Mouse (Mus musculus) heart, embryonic 11.5 days (tissue): ENCODE data around the gene Olfr288. TPM values are rescaled to one million over a fixed set of nuclear protein-coding genes. Genes with fewer than 3 reads are reported as not detected.
A peak's percentile ranks its signal among the peaks of the same experiment; 100 is the strongest.

Experiments
- ATAC-seq: fragments of 200-750 bp; cut with Nextera tagmentation; replicated peaks from 2 replicates; pipeline ENCODE4 v1.8.0; 2017; ENCODE audit warnings: moderate library complexity; ENCODE audit not compliant: insufficient number of reproducible peaks, low FRiP score, low TSS enrichment
- H3K27ac ChIP-seq: fragments of 300-500 bp; sonication (generic); 2 replicates; pipeline ENCODE4 v1.5.1; 2014; ENCODE audit warnings: mild to moderate bottlenecking, low read depth, low read length
- H3K27me3 ChIP-seq: fragments of 300-500 bp; sonication (generic); 2 replicates; pipeline ENCODE4 v1.6.1; 2014; ENCODE audit warnings: mild to moderate bottlenecking, low read length, mixed read lengths; ENCODE audit not compliant: control insufficient read depth, insufficient read depth
- H3K36me3 ChIP-seq: fragments of 300-500 bp; sonication (generic); 2 replicates; pipeline ENCODE4 v1.6.1; 2014; ENCODE audit warnings: mild to moderate bottlenecking, low read length, moderate library complexity, mixed read lengths; ENCODE audit not compliant: control insufficient read depth, insufficient read depth
- H3K4me1 ChIP-seq: fragments of 300-500 bp; sonication (generic); 2 replicates; pipeline ENCODE4 v1.6.1; 2014; ENCODE audit warnings: low read length; ENCODE audit not compliant: control insufficient read depth, insufficient read depth
- H3K4me2 ChIP-seq: fragments of 300-500 bp; sonication (generic); 2 replicates; pipeline ENCODE4 v1.6.1; 2014; ENCODE audit warnings: mild to moderate bottlenecking, moderate library complexity
- H3K4me3 ChIP-seq: fragments of 300-500 bp; sonication (generic); 2 replicates; pipeline ENCODE4 v1.5.1; 2014; ENCODE audit warnings: low read depth, low read length
- H3K9ac ChIP-seq: fragments of 300-500 bp; sonication (generic); 2 replicates; pipeline ENCODE4 v1.6.1; 2014; ENCODE audit warnings: mild to moderate bottlenecking, low read depth, low read length, moderate library complexity
- H3K9me3 ChIP-seq: fragments of 300-500 bp; sonication (generic); replicated peaks from 2 replicates; pipeline ENCODE4 v1.6.1; 2016; ENCODE audit warnings: low read length; ENCODE audit not compliant: control insufficient read depth
- WGBS: fragments of 180-500 bp; shearing (Covaris S2); extraction: QIAGEN DNeasy Blood & Tissue Kit; methylation state at CpG from one replicate; pipeline ENCODE4 v1.1.7; 2014; ENCODE audit not compliant: insufficient replicate concordance; 5-methylcytosine and 5-hydroxymethylcytosine counted together
- polyA plus RNA-seq: library from polyadenylated mRNA; unstranded; fragments of >200 nt; fragmentation: Nextera tagmentation; extraction: Ambion mirVana; gene quantifications from 2 replicates; pipeline ENCODE4 v1.2.1, GENCODE M21; 2014

Olfr288 gene
- polyA plus RNA-seq, 1 experiment from 2014 or later = not detected

- H3K4me2 ChIP-seq = peak overlapping the region; percentile 79
- H3K4me3 ChIP-seq = peak overlapping the region; percentile 88
- WGBS = 2% methylated on average over 38 of the region's 38 CpGs
- no peaks in the 10 kb centered on the region for H3K27me3 ChIP-seq
- H3K9ac ChIP-seq = peak overlapping the region; percentile 91
- H3K36me3 ChIP-seq = peaks cover 4% of the 10 kb centered on the region
- no peaks in the 10 kb centered on the region for H3K9me3 ChIP-seq
- peak overlapping the region; percentile 82 for H3K27ac ChIP-seq
- H3K4me1 ChIP-seq = peaks cover 12% of the 10 kb centered on the region
- peak; percentile 94 for ATAC-seq
Measured at GRCm38 (mm10) chr15:98145559-98146181, 49.7 kb downstream of the Olfr288 start.

GRCm38 (mm10) chr15:98144861-98145507 lies 50.4 kb downstream of the Olfr288 start:
- ATAC-seq = peak; percentile 65
- Histone ChIP-seq H3K27me3 (no peaks in the 10 kb centered on the region), H3K27ac (peak overlapping the region; percentile 82), H3K4me3 (peak overlapping the region; percentile 88), H3K9ac (peak overlapping the region; percentile 91), H3K36me3 (peaks cover 8% of the 10 kb centered on the region), H3K4me1 (peaks cover 12% of the 10 kb centered on the region), H3K4me2 (peak overlapping the region; percentile 79), H3K9me3 (no peaks in the 10 kb centered on the region)
- 1% methylated on average over 34 of the region's 36 CpGs for WGBS

- 84% methylated on average over 10 of the region's 10 CpGs for WGBS
- no peak overlapping the region for H3K27ac ChIP-seq
- no peaks in the 10 kb centered on the region for H3K9me3 ChIP-seq
- ATAC-seq = no peak
- no peak overlapping the region for H3K9ac ChIP-seq
- H3K27me3 ChIP-seq = no peaks in the 10 kb centered on the region
- peaks cover 12% of the 10 kb centered on the region for H3K36me3 ChIP-seq
- no peak overlapping the region for H3K4me2 ChIP-seq
- no peak overlapping the region for H3K4me3 ChIP-seq
- peaks cover 8% of the 10 kb centered on the region for H3K4me1 ChIP-seq
Measured at GRCm38 (mm10) chr15:98142515-98142914, 52.8 kb downstream of the Olfr288 start.

- Histone ChIP-seq H3K9me3 (no peaks in the 10 kb centered on the region), H3K9ac (no peak overlapping the region), H3K27me3 (no peaks in the 10 kb centered on the region), H3K27ac (no peak overlapping the region), H3K4me2 (no peak overlapping the region), H3K4me3 (no peak overlapping the region), H3K4me1 (peaks cover 8% of the 10 kb centered on the region), H3K36me3 (peaks cover 17% of the 10 kb centered on the region)
- 91% methylated on average over 5 of the region's 5 CpGs for WGBS
- ATAC-seq = no peak
Measured at GRCm38 (mm10) chr15:98140809-98141208, 54.5 kb downstream of the Olfr288 start.

- Histone ChIP-seq H3K9me3 (no peaks in the 10 kb centered on the region), H3K4me1 (peaks cover 6% of the 10 kb centered on the region), H3K27ac (no peak overlapping the region), H3K27me3 (no peaks in the 10 kb centered on the region), H3K36me3 (peaks cover 17% of the 10 kb centered on the region), H3K9ac (no peak overlapping the region), H3K4me2 (no peak overlapping the region), H3K4me3 (no peak overlapping the region)
- ATAC-seq = no peak
- 89% methylated on average over 7 of the region's 7 CpGs for WGBS
Measured at GRCm38 (mm10) chr15:98139763-98140162, 55.6 kb downstream of the Olfr288 start.

- Histone ChIP-seq H3K27me3 (no peaks in the 10 kb centered on the region), H3K4me1 (no peaks in the 10 kb centered on the region), H3K36me3 (peaks cover 20% of the 10 kb centered on the region), H3K4me2 (no peak overlapping the region), H3K9me3 (no peaks in the 10 kb centered on the region), H3K4me3 (no peak overlapping the region), H3K9ac (no peak overlapping the region), H3K27ac (no peak overlapping the region)
- no peak for ATAC-seq
- 90% methylated on average over 9 of the region's 9 CpGs for WGBS
Measured at GRCm38 (mm10) chr15:98136871-98137270, 58.5 kb downstream of the Olfr288 start.

Other genes with a start within 250 kb of the Olfr288 start
- 30.1 and 34.9 TPM in 2 replicates for gene Tmem106c, start 231.3 kb downstream of the Olfr288 start, polyA plus RNA-seq
- 61.9 and 80.7 TPM in 2 replicates for gene Col2a1, start 190.8 kb downstream of the Olfr288 start, polyA plus RNA-seq
- gene Pfkm, start 103.0 kb downstream of the Olfr288 start, polyA plus RNA-seq = 49.3 and 68.3 TPM in 2 replicates
- gene Senp1, start 101.8 kb downstream of the Olfr288 start, polyA plus RNA-seq = 24.3 and 25.1 TPM in 2 replicates
- 81.7 and 86.7 TPM in 2 replicates for gene Asb8, start 29.9 kb downstream of the Olfr288 start, polyA plus RNA-seq
- gene Ccdc184, start 28.4 kb downstream of the Olfr288 start, polyA plus RNA-seq = 1.2 and 1.3 TPM in 2 replicates
- gene Gm44579, start 25.4 kb upstream of the Olfr288 start, polyA plus RNA-seq = not detected in 2 replicates
- not detected in 2 replicates for gene Olfr287, start 25.5 kb upstream of the Olfr288 start, polyA plus RNA-seq
- not detected in 2 replicates for gene Olfr286, start 38.9 kb upstream of the Olfr288 start, polyA plus RNA-seq
- gene H1fnt, start 61.8 kb upstream of the Olfr288 start, polyA plus RNA-seq = not detected in 2 replicates
- gene Zfp641, start 100.6 kb upstream of the Olfr288 start, polyA plus RNA-seq = 0.92 and 1.3 TPM in 2 replicates
- not detected in 2 replicates for gene Olfr285, start 121.8 kb upstream of the Olfr288 start, polyA plus RNA-seq
- gene Olfr284, start 145.4 kb upstream of the Olfr288 start, polyA plus RNA-seq = not detected in 2 replicates
- not detected in 2 replicates for gene Olfr283, start 185.4 kb upstream of the Olfr288 start, polyA plus RNA-seq
- gene Olfr282, start 235.7 kb upstream of the Olfr288 start, polyA plus RNA-seq = not detected in 2 replicates